Mouse (Mus musculus) kidney, embryonic 16.5 days (tissue): ENCODE data around the gene Sec16a. TPM values are rescaled to one million over a fixed set of nuclear protein-coding genes. Genes with fewer than 3 reads are reported as not detected.

ENCODE experiments used
- microRNA-seq: library from miRNA; unstranded; fragments of <30 nt; microRNA quantifications from one replicate; pipeline ENCODE4, GENCODE M21; 2016
- polyA plus RNA-seq: library from polyadenylated mRNA; unstranded; fragments of >200 nt; fragmentation: Nextera tagmentation; extraction: Ambion mirVana; gene quantifications from 2 replicates; pipeline ENCODE4 v1.2.1, GENCODE M21; 2015

Gene Sec16a
- polyA plus RNA-seq, 1 experiment from 2014 or later = 27.6 TPM

Small RNA genes lying within 50 kb of the gene (microRNA-seq; reads per million reads assigned to microRNA genes)
- gene Mir6996 = 0.63 reads per million

Other genes starting within 250 kb of the Sec16a start
- 0.09 TPM in 1 of 2 replicates, not detected in the other for gene Lhx3, start 236.9 kb downstream of the Sec16a start, polyA plus RNA-seq
- gene Qsox2, start 207.7 kb downstream of the Sec16a start, polyA plus RNA-seq = 18.4 and 20.7 TPM in 2 replicates
- 0.02 and 0.03 TPM in 2 replicates for gene Ccdc187, start 150.7 kb downstream of the Sec16a start, polyA plus RNA-seq
- gene Gpsm1, start 129.7 kb downstream of the Sec16a start, polyA plus RNA-seq = 41.9 and 44.1 TPM in 2 replicates
- 30.6 and 34.2 TPM in 2 replicates for gene Dnlz, start 93.1 kb downstream of the Sec16a start, polyA plus RNA-seq
- gene Card9, start 84.3 kb downstream of the Sec16a start, polyA plus RNA-seq = 0.92 and 1.4 TPM in 2 replicates
- 31.7 and 35.3 TPM in 2 replicates for gene Snapc4, start 64.6 kb downstream of the Sec16a start, polyA plus RNA-seq
- 125 and 127 TPM in 2 replicates for gene Entr1, start 55.9 kb downstream of the Sec16a start, polyA plus RNA-seq
- gene Pmpca, start 55.9 kb downstream of the Sec16a start, polyA plus RNA-seq = 122 TPM in 2 replicates
- 24.9 and 26.6 TPM in 2 replicates for gene Inpp5e, start 36.0 kb downstream of the Sec16a start, polyA plus RNA-seq
- 23.7 and 27.0 TPM in 2 replicates for gene Notch1, start 71.4 kb upstream of the Sec16a start, polyA plus RNA-seq
- 257 and 266 TPM in 2 replicates for gene Egfl7, start 134.8 kb upstream of the Sec16a start, polyA plus RNA-seq
- gene Gm20532, start 141.4 kb upstream of the Sec16a start, polyA plus RNA-seq = not detected in 2 replicates
- gene Agpat2, start 159.2 kb upstream of the Sec16a start, polyA plus RNA-seq = 53.0 and 57.0 TPM in 2 replicates
- gene Fam69b, start 183.2 kb upstream of the Sec16a start, polyA plus RNA-seq = 39.3 and 40.3 TPM in 2 replicates
- gene Lcn4, start 226.1 kb upstream of the Sec16a start, polyA plus RNA-seq = not detected in 2 replicates